Mouse (Mus musculus) liver, embryonic 12.5 days (tissue): ENCODE data around the gene 9930021J03Rik. TPM values are rescaled to one million over a fixed set of nuclear protein-coding genes. Genes with fewer than 3 reads are reported as not detected.
A peak's percentile ranks its signal among the peaks of the same experiment; 100 is the strongest.

Experiments used
- ATAC-seq: fragments of 200-750 bp; cut with Nextera tagmentation; 2 replicates; pipeline ENCODE4 v1.8.0; 2017; ENCODE audit warnings: moderate number of reproducible peaks, mild to moderate bottlenecking, moderate library complexity
- H3K27ac ChIP-seq: fragments of 300-500 bp; sonication (generic); 2 replicates; pipeline ENCODE4 v1.5.1; 2016; ENCODE audit warnings: mild to moderate bottlenecking
- H3K27me3 ChIP-seq: fragments of 300-500 bp; sonication (generic); replicated peaks from 2 replicates; pipeline ENCODE4 v1.6.1; 2016; ENCODE audit warnings: mild to moderate bottlenecking, moderate library complexity
- H3K36me3 ChIP-seq: fragments of 300-500 bp; sonication (generic); 2 replicates; pipeline ENCODE4 v1.6.1; 2016; ENCODE audit warnings: mild to moderate bottlenecking, moderate library complexity
- H3K4me1 ChIP-seq: fragments of 300-500 bp; sonication (generic); 2 replicates; pipeline ENCODE4 v1.6.1; 2016
- H3K4me2 ChIP-seq: fragments of 300-500 bp; sonication (generic); 2 replicates; pipeline ENCODE4 v1.6.1; 2016; ENCODE audit warnings: mild to moderate bottlenecking, moderate library complexity
- H3K4me3 ChIP-seq: fragments of 300-500 bp; sonication (generic); 2 replicates; pipeline ENCODE4 v1.5.1; 2016; ENCODE audit warnings: mild to moderate bottlenecking, moderate library complexity
- H3K9ac ChIP-seq: fragments of 300-500 bp; sonication (generic); 2 replicates; pipeline ENCODE4 v1.6.1; 2016; ENCODE audit warnings: mild to moderate bottlenecking, moderate library complexity
- H3K9me3 ChIP-seq: fragments of 300-500 bp; sonication (generic); replicated peaks from 2 replicates; pipeline ENCODE4 v1.6.1; 2016; ENCODE audit warnings: mild to moderate bottlenecking, moderate library complexity
- WGBS: fragments of 180-500 bp; shearing (Covaris S2); methylation state at CpG from one replicate; pipeline ENCODE4 v1.1.7; 2016; ENCODE audit not compliant: insufficient replicate concordance; 5-methylcytosine and 5-hydroxymethylcytosine counted together
- polyA plus RNA-seq: library from polyadenylated mRNA; unstranded; fragments of >200 nt; fragmentation: Nextera tagmentation; extraction: Ambion mirVana; gene quantifications from 2 replicates; pipeline ENCODE4 v1.2.1, GENCODE M21; 2016

The 9930021J03Rik gene
- polyA plus RNA-seq, 1 experiment from 2014 or later, result 2.4 TPM

DNA sequence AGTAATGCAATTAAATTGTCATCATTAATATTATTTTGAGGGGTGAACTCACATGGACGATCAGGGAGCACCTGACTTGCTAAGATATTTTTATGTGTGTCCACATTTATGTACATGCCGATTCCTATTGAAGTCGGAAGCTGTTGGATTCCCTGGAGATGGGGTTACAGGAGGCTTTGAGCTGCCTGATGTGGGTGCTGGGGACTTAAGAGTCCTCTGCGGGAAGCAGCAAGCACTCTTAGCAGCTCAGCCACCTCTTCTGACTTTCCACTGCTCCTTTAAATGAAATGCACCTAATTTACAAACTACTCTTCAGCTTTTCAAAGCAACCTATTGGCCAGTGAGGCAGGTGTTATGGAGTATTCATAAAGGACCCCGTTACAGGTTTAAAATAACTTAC, 97.3 kb downstream of the 9930021J03Rik start:
- Histone ChIP-seq H3K4me1 (peaks cover 8% of the 10 kb centered on the region; the same call in 1 of the 2 replicates), H3K9me3 (no peaks in the 10 kb centered on the region), H3K36me3 (no peaks in the 10 kb centered on the region), H3K4me2 (peak overlapping the region; percentile 60), H3K9ac (no peak overlapping the region), H3K4me3 (peak overlapping the region; percentile 37; the same call in 1 of the 2 replicates), H3K27ac (no peak overlapping the region), H3K27me3 (no peaks in the 10 kb centered on the region)
- no peak for ATAC-seq
- 66% methylated on average over 5 of the region's 5 CpGs for WGBS

DNA sequence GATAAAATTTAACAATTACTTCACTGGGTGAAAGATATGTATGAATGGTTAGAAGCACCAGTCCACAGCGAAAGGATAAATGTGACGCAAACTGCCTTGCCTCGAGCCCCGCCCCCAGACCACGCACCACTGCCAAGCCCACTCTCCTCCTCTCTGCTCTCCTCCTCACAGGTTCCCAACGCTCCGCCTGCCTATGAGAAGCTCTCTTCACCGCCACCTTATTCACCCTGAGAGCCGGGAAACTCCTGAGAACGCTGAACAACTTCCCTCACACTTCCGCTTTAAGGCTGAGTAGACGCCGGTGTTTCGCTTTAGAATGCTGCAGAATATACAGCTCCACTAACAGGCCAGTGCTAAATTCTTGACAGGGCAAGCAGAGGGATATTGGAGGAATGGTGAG, 97.8 kb downstream of the 9930021J03Rik start:
- Histone ChIP-seq H3K4me3 (peak overlapping the region; percentile 37), H3K9ac (peak overlapping the region; percentile 27; the same call in 1 of the 2 replicates), H3K4me1 (peaks cover 8% of the 10 kb centered on the region; the same call in 1 of the 2 replicates), H3K27me3 (no peaks in the 10 kb centered on the region), H3K27ac (no peak overlapping the region), H3K36me3 (no peaks in the 10 kb centered on the region), H3K9me3 (no peaks in the 10 kb centered on the region), H3K4me2 (peak overlapping the region; percentile 60)
- no peak for ATAC-seq
- 40% methylated on average over 14 of the region's 14 CpGs for WGBS

DNA sequence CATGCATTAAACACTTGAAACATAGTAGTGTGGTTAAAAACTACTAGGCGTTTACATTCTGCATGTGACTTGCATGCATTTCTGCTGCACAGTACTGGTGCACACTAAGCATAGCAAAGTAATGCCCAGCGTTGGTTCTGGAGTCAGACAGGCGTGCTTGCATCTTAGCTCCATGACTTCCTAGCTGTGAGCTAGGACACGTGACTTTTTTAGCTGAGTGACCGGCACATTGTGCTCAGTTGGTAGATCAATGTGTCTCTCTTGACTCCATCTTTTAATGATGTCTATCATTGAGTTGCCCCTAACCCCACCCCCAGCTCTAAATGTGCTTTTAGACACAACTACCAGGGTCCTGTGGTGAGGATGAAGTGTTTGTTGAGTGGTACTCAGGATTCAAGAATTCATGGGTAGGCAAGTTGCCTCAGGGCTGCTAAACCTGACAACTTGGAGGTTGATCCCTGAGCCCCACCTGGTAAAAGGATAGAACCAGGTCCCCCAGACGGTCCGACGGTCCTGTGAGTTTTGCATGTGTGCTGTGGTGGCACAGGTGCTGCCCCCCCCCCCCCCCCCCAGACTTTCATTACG, 98.4 kb downstream of the 9930021J03Rik start:
- Histone ChIP-seq H3K9me3 (no peaks in the 10 kb centered on the region), H3K4me2 (peak overlapping the region; percentile 60), H3K4me1 (peaks cover 8% of the 10 kb centered on the region; the same call in 1 of the 2 replicates), H3K27ac (no peak overlapping the region), H3K9ac (no peak overlapping the region), H3K27me3 (no peaks in the 10 kb centered on the region), H3K36me3 (no peaks in the 10 kb centered on the region), H3K4me3 (no peak overlapping the region)
- 74% methylated on average over 9 of the region's 9 CpGs for WGBS
- ATAC-seq, result no peak

DNA sequence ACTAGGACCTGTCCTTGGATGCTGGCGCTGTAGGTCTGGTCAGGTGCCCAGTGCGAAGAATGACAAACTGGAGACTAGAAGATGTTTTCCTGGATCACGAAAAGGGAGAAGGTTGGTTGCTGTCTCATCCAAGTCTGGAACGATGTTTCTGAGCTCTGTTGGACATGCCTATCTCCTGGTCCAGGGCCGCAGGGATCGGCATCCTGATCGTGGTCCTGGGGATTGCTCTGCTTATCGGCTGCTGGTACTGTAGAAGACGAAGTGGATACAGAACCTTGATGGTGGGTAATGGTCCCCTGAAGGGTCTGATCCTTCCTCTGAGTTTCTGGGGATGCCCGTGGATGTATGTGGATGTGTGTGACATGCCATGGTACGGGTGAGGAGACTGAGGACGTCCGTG, 101.4 kb downstream of the 9930021J03Rik start:
- H3K9me3 ChIP-seq, result no peaks in the 10 kb centered on the region
- no peak for ATAC-seq
- no peaks in the 10 kb centered on the region for H3K27me3 ChIP-seq
- H3K4me1 ChIP-seq, result peaks cover 8% of the 10 kb centered on the region; the same call in 1 of the 2 replicates
- WGBS, result 78% methylated on average over 13 of the region's 13 CpGs
- H3K36me3 ChIP-seq, result no peaks in the 10 kb centered on the region
- no peak overlapping the region for H3K4me3 ChIP-seq
- H3K4me2 ChIP-seq, result no peak overlapping the region
- H3K27ac ChIP-seq, result no peak overlapping the region
- no peak overlapping the region for H3K9ac ChIP-seq

DNA sequence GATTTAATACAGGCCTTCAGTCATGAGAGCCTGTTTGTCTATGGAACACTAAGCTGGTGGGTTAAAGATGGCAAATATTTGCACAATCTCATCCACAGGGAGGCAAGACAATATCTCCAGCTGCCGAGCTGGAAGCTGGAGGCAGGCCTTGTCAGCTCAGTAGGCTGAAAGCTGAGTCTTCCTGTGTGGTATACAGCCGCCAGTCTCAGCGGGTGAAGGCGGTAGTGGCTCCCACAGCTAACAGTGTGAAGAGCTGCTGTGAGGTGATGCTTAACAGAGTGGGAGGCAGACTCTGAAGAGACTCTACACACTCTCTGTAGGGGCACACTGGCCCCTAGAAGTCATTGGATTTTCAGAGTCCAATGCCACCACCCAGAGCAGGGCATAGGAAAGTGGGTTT, 104.1 kb downstream of the 9930021J03Rik start:
- 59% methylated on average over 4 of the region's 4 CpGs for WGBS
- no peaks in the 10 kb centered on the region for H3K9me3 ChIP-seq
- no peak overlapping the region for H3K9ac ChIP-seq
- no peaks in the 10 kb centered on the region for H3K27me3 ChIP-seq
- no peak for ATAC-seq
- no peak overlapping the region for H3K4me2 ChIP-seq
- no peak overlapping the region for H3K27ac ChIP-seq
- H3K36me3 ChIP-seq, result no peaks in the 10 kb centered on the region
- no peaks in the 10 kb centered on the region for H3K4me1 ChIP-seq
- no peak overlapping the region for H3K4me3 ChIP-seq

DNA sequence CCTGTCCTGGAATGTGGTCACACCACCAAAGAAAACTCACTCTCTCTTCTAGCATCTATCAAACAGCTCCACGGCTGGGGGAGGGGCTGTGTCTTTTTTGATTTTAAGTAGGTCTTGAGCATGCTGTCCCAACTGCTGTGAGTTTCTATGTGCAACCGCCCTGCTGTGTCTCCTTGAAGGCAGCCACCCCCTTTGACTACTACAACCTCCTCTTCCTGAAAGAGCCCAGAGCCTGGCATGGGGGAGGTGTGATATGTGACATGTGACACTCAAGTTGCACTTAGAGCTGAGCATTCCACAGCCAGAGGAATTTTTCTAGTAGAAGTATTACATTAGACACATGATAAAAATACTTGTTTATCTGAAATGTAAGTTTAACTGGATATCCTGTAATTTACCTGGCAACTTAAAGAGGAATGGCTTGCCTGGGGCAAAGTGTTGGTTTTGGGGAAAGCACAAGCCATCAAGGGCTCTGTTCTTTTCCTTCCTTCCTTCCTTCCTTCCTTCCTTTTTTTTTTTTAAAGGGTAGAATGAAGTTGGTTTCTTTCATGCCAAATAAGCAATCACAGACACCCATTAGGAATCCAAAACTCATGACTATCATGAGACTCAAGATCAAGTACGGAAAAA, 108.4 kb downstream of the 9930021J03Rik start, which contains the start of gene Mlana:
Gene Mlana, plus strand, starts transcription at position 580 of the 630 bp plus-strand sequence.
- 42% methylated on average over 3 of the region's 3 CpGs for WGBS
- no peak within 1 kb of the TSS for H3K27ac ChIP-seq

DNA sequence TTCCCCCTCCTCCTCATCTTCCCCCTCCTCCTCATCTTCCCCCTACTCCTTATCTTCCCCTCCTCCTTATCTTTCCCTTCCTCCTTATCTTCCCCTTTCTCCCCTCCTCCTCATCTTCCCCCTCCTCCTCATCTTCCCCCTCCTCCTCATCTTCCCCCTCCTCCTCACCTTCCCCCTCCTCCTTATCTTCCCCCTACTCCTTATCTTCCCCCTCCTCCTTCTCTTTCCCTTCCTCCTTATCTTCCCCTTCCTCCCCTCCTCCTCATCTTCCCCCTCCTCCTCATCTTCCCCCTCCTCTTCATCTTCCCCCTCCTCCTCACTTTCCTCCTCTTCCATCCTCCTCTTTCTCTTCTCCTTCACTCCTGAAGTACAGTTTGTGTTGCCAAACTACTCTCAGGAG, 108.9 kb downstream of the 9930021J03Rik start:
- Histone ChIP-seq H3K9me3 (no peaks in the 10 kb centered on the region), H3K27ac (no peak overlapping the region), H3K36me3 (no peaks in the 10 kb centered on the region), H3K4me2 (no peak overlapping the region), H3K4me3 (no peak overlapping the region), H3K9ac (no peak overlapping the region), H3K27me3 (no peaks in the 10 kb centered on the region), H3K4me1 (no peaks in the 10 kb centered on the region)
- no peak for ATAC-seq

More for the DNA sequence above, 108.4 kb downstream of the 9930021J03Rik start, which contains the start of gene Mlana:
- H3K27me3 ChIP-seq, result no peaks in the 10 kb centered on the region
- no peak within 1 kb of the TSS for H3K4me2 ChIP-seq
- no peak within 1 kb of the TSS for H3K4me3 ChIP-seq
- no peaks in the 10 kb centered on the region for H3K4me1 ChIP-seq
- no peak within 1 kb of the TSS for H3K9ac ChIP-seq
- H3K9me3 ChIP-seq, result no peaks in the 10 kb centered on the region
- no peak for ATAC-seq
- H3K36me3 ChIP-seq, result no peaks in the 10 kb centered on the region

DNA sequence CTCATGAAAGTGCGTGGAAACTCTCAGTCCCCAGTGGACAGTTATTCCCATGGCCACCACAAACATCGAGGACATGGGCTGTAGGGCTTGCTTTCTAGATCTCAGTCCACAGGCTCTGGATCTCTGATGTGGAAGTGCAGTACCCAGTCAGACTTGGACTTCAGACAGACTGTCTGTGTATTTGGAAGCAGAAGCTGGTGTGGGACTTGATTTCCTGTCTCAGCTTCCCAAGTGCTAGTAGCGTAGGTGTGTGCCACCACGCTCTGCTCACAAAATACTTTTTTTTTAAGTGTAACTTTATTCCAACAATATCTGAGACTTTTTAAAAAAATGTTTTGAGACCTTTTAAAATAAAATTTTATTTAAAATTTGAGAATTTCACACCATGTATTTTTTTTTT, 109.5 kb downstream of the 9930021J03Rik start:
- Histone ChIP-seq H3K4me3 (no peak overlapping the region), H3K4me1 (no peaks in the 10 kb centered on the region), H3K36me3 (no peaks in the 10 kb centered on the region), H3K27me3 (no peaks in the 10 kb centered on the region), H3K27ac (no peak overlapping the region), H3K9ac (no peak overlapping the region), H3K4me2 (no peak overlapping the region), H3K9me3 (no peaks in the 10 kb centered on the region)
- WGBS, result 74% methylated on average over 4 of the region's 4 CpGs
- no peak for ATAC-seq

DNA sequence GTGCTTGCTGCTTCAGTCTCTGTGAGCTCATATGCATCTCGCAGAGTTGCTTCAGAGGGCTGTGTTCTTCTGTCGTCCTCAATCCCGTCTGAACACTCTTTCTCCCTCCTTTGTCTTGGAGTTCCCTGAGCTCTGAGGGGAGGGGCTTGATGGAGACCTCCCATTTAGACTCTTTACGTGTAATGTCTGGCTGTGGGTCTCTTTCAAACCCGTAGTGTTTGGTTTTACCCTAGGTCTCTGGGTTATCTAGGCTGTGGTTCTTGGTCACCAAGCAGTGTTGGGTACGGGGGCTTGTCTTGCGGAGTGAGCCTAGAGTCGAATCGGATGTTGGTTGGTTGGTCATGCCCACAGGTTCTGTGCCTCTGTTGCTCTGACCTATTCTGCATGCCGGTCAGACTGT, 110.7 kb downstream of the 9930021J03Rik start:
- no peak for ATAC-seq
- H3K27ac ChIP-seq, result no peak overlapping the region
- no peaks in the 10 kb centered on the region for H3K27me3 ChIP-seq
- H3K4me2 ChIP-seq, result no peak overlapping the region
- no peak overlapping the region for H3K4me3 ChIP-seq
- H3K9ac ChIP-seq, result no peak overlapping the region
- WGBS, result 78% methylated on average over 10 of the region's 10 CpGs
- H3K4me1 ChIP-seq, result no peaks in the 10 kb centered on the region
- H3K36me3 ChIP-seq, result no peaks in the 10 kb centered on the region
- no peaks in the 10 kb centered on the region for H3K9me3 ChIP-seq

DNA sequence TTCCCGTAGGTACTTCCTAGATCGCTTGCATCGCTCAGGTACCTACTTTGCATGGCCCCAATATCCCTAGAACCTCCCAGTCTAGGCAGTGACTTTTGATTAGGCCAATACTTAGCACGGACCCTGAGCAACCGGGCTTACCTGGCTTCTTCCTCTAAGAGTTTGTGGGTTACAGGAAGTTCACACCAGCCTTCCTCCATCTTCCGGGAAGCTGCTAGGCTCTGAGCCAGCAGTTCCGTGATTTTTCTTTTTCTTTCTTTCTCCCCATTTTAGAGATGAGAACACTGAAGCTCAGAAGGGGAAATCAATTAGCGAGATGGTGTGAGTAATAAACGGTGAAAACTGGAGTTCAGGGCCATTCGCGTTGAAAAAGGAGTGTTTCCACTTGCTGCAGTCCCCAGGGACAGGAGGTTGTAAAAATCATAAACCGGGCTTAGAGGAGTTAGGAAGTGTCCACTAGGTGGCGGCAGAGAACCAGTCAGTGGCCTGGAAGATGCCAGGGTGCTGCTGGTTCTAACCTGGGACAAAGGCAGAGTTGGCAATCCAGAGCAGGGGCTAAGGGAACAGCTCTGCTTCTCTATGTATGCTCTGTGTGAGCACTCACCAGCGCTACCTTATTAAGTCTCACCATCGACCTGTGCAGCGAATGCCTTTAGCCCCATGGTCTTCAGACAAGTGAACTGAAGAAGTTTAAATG, 121.8 kb downstream of the 9930021J03Rik start:
- H3K4me2 ChIP-seq, result no peak overlapping the region
- no peak overlapping the region for H3K4me3 ChIP-seq
- H3K27me3 ChIP-seq, result no peaks in the 10 kb centered on the region
- no peaks in the 10 kb centered on the region for H3K36me3 ChIP-seq
- WGBS, result 47% methylated on average over 16 of the region's 16 CpGs
- ATAC-seq, result no peak
- no peak overlapping the region for H3K27ac ChIP-seq
- peaks cover 20% of the 10 kb centered on the region for H3K9me3 ChIP-seq
- H3K9ac ChIP-seq, result no peak overlapping the region
- H3K4me1 ChIP-seq, result peaks cover 3% of the 10 kb centered on the region

DNA sequence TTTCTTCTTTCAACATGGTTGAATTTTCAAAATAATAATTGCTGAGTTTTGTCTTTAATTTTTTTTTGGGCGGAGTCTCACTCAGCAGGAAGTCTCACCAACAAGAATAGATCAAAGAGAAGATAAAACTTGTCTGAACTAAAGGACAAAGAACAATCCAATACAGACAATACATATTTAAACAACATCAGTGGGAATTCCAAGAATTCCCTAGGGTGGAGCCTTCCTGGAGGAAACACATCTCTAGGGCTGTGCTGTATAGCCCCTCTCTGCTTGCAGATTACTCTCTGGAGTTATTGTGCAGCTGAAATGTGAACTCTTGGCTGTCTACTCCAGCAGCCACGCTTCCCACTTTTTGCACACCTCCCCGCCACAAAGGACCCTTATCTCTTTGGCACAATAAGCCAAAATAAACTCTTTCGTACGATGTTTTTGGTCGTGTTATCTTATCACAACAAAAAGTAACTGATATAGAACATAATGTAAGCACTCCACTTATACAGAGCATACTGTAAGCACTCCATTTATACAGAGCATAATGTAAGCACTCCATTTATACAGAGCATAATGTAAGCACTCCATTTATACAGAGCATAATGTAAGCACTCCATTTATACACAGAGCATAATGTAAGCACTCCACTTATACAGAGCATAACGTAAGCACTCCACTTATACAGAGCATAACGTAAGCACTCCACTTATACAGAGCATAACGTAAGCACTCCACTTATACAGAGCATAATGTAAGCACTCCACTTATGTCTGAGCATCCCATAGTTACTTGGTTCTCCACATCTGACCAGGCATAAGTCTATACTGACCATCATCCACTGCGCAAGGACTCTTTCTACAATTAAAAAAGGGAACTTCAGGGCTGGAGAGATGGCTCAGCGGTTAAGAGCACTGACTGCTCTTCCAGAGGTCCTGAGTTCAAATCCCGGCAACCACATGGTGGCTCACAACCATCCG, 125.3 kb downstream of the 9930021J03Rik start:
- Histone ChIP-seq H3K27me3 (no peaks in the 10 kb centered on the region), H3K9ac (no peak overlapping the region), H3K4me1 (peaks cover 8% of the 10 kb centered on the region), H3K4me3 (no peak overlapping the region), H3K4me2 (no peak overlapping the region), H3K9me3 (peaks cover 15% of the 10 kb centered on the region), H3K36me3 (no peaks in the 10 kb centered on the region), H3K27ac (no peak overlapping the region)
- ATAC-seq, result no peak
- 59% methylated on average over 13 of the region's 13 CpGs for WGBS
